ENCODE assay signal across 16 mouse cellular contexts in genomic region chr13:42957856-42958255, GRCm38 (mm10).
DNase-seq lines count a peak whose midpoint lies in the region; ATAC-seq and TF ChIP-seq lines count a peak whose summit lies in the region.
"Had no signal": no experiment of that assay in that cellular context is flagged by ENCODE, and none has a peak within 500 bp of the region (broad histone marks: within the 10 kb centered on the region; RNA-seq: fewer than 3 reads in every experiment).

No protein-coding gene starts in this region.

- TF ChIP-seq CTCF in brain, embryonic 14.5 days (IDR thresholded peaks at IDR 0.05; ENCODE audit: borderline replicate concordance, extremely low read depth, insufficient read depth, insufficient read length): no peak
- TF ChIP-seq CTCF in stomach, postnatal 0 days (IDR thresholded peaks at IDR 0.05; ENCODE audit: low read depth): no peak

- H3K4me1 ChIP-seq in limb, embryonic 14.5 days (ENCODE audit: control insufficient read depth, insufficient read depth, low read length): no peaks in the 10 kb centered on the region
- H3K4me1 ChIP-seq in limb, embryonic 10.5 days: 0 out of 2 replicates have a peak, but pooled peaks cover 4% of the 10 kb centered on the region
- no peaks in the 10 kb centered on the region for H3K4me1 ChIP-seq in stomach, postnatal 0 days (replicated peaks; ENCODE audit: control insufficient read depth, insufficient read depth)
- H3K4me1 ChIP-seq: neural tube, embryonic 15.5 days had no signal

- no peak overlapping the region for H3K27ac ChIP-seq in limb, embryonic 14.5 days (replicated peaks; ENCODE audit: low read depth, low read length)
- no peak overlapping the region for H3K27ac ChIP-seq in limb, embryonic 10.5 days
- H3K27ac ChIP-seq in stomach, postnatal 0 days (replicated peaks): no peak overlapping the region
- H3K27ac ChIP-seq: liver, embryonic 14.5 days; neural tube, embryonic 15.5 days had no signal

- H3K4me3 ChIP-seq in limb, embryonic 14.5 days (replicated peaks; ENCODE audit: low read length): no peak overlapping the region
- no peak overlapping the region for H3K4me3 ChIP-seq in limb, embryonic 10.5 days
- no peak overlapping the region for H3K4me3 ChIP-seq in stomach, postnatal 0 days (ENCODE audit: low read depth, low read length)
- H3K4me3 ChIP-seq: neural tube, embryonic 15.5 days had no signal

- H3K9ac ChIP-seq in limb, embryonic 14.5 days (ENCODE audit: low read depth, low read length, severe bottlenecking): no peak overlapping the region
- H3K9ac ChIP-seq in stomach, postnatal 0 days (ENCODE audit: low read length): no peak overlapping the region
- H3K9ac ChIP-seq: liver, embryonic 14.5 days; neural tube, embryonic 15.5 days had no signal

- no peaks in the 10 kb centered on the region for H3K36me3 ChIP-seq in limb, embryonic 14.5 days (ENCODE audit: control insufficient read depth, insufficient read depth, low read length)
- no peaks in the 10 kb centered on the region for H3K36me3 ChIP-seq in limb, embryonic 10.5 days
- H3K36me3 ChIP-seq in stomach, postnatal 0 days (ENCODE audit: control insufficient read depth, insufficient read depth, low read length): no peaks in the 10 kb centered on the region
- H3K36me3 ChIP-seq: neural tube, embryonic 15.5 days had no signal

- no peaks in the 10 kb centered on the region for H3K27me3 ChIP-seq in limb, embryonic 14.5 days (ENCODE audit: control insufficient read depth, insufficient read depth, low read length)
- H3K27me3 ChIP-seq in limb, embryonic 10.5 days (ENCODE audit: low read depth, poor library complexity, severe bottlenecking): no peaks in the 10 kb centered on the region
- H3K27me3 ChIP-seq in stomach, postnatal 0 days (ENCODE audit: control insufficient read depth, insufficient read depth, low read length): no peaks in the 10 kb centered on the region
- H3K27me3 ChIP-seq: neural tube, embryonic 15.5 days had no signal

- ATAC-seq in limb, embryonic 14.5 days (ENCODE audit: low FRiP score, low read depth): no peak
- ATAC-seq in stomach, postnatal 0 days (ENCODE audit: low FRiP score, low TSS enrichment): no peak
- ATAC-seq: forebrain, embryonic 16.5 days; intestine, embryonic 16.5 days had no signal

- no peak overlapping the region for H3K4me2 ChIP-seq in limb, embryonic 14.5 days (replicated peaks; ENCODE audit: low read depth, low read length, severe bottlenecking)
- H3K4me2 ChIP-seq in stomach, postnatal 0 days (replicated peaks; ENCODE audit: low read depth): no peak overlapping the region
- H3K4me2 ChIP-seq: neural tube, embryonic 15.5 days had no signal

- no peak for TF ChIP-seq EP300 in stomach, postnatal 0 days (optimal IDR thresholded peaks at IDR 0.05)

- H3K9me3 ChIP-seq in limb, embryonic 14.5 days (ENCODE audit: control insufficient read depth, low read length): no peaks in the 10 kb centered on the region
- no peaks in the 10 kb centered on the region for H3K9me3 ChIP-seq in limb, embryonic 10.5 days (replicated peaks)
- no peaks in the 10 kb centered on the region for H3K9me3 ChIP-seq in stomach, postnatal 0 days (ENCODE audit: control insufficient read depth, low read length)
- H3K9me3 ChIP-seq: neural tube, embryonic 15.5 days had no signal

- no peak for TF ChIP-seq POLR2A in limb, embryonic 14.5 days (IDR thresholded peaks at IDR 0.05; ENCODE audit: borderline replicate concordance, extremely low read depth, insufficient read depth, insufficient read length)
- TF ChIP-seq POLR2A in brain, embryonic 14.5 days (IDR thresholded peaks at IDR 0.05; ENCODE audit: borderline replicate concordance, extremely low read depth, insufficient read depth, insufficient read length, poor library complexity, severe bottlenecking): no peak

- WGBS in limb, embryonic 14.5 days: 70% methylated on average over 7 of the region's 7 CpGs
- WGBS in limb, embryonic 10.5 days: 74% methylated on average over 7 of the region's 7 CpGs
- WGBS in stomach, postnatal 0 days: 47% methylated on average over 7 of the region's 7 CpGs

- peak; percentile 14 to 34 for DNase-seq in heart, adult 18-20 months
- no peak for DNase-seq in heart, postnatal 36 days
- DNase-seq in limb, embryonic 14.5 days (ENCODE audit: low spot score): peak; percentile 9
- DNase-seq in limb, embryonic 10.5 days (ENCODE audit: low spot score): no peak
- peak; percentile 49 for DNase-seq in brain, embryonic 14.5 days (ENCODE audit: low read depth)
- DNase-seq in lung, postnatal 36 days: peak; percentile 18
- no peak for DNase-seq in stomach, postnatal 0 days (ENCODE audit: low spot score)
- no peak for DNase-seq in urinary bladder, adult 2 months (ENCODE audit: low spot score)
- DNase-seq: adrenal gland, postnatal 25 days; B cell, adult 2 months; right cerebral cortex, postnatal 25 days; thymus, adult 18-20 months had no signal

- intact Hi-C loops in heart, postnatal 36 days (cut with DNase I): no loop called here

Comparison
In these comparisons a context has a peak if more than half of its experiments do, and no peak if none do; other contexts are left out.
1. DNase-seq: peak in heart, adult 18-20 months (2 of 2), limb, embryonic 14.5 days (single experiment), brain, embryonic 14.5 days (single experiment) and lung, postnatal 36 days (single experiment); none in heart, postnatal 36 days (0 of 2), limb, embryonic 10.5 days (single experiment), stomach, postnatal 0 days (single experiment) and urinary bladder, adult 2 months (single experiment).